Mouse (Mus musculus): ENCODE measurements at regions not wholly inside any gene's neighbourhood (a gene's known extent, or its start where the extent isn't known, plus 50 kb on each side); places are given as distances from the start of the nearest gene placed in this dataset.

GRCm38 (mm10) chr3:9884691-9885354 lies 203.1 kb upstream of the Gm9833 start:
- DNase-seq (ENCODE audit: low spot score in 2 of 2): no peak

GRCm38 (mm10) chr3:9885565-9885964 lies 202.3 kb upstream of the Gm9833 start:
- DNase-seq (ENCODE audit: low spot score in 2 of 2): peak in 1 of 2 experiments; percentile 50

- DNase-seq (ENCODE audit: low spot score in 2 of 2): no peak
These were observed 201.8 kb upstream of the Gm9833 start for GRCm38 (mm10) chr3:9886077-9886476.

GRCm38 (mm10) chr3:9886765-9887626 lies 200.9 kb upstream of the Gm9833 start:
- no peak for DNase-seq (ENCODE audit: low spot score in 2 of 2)

GRCm38 (mm10) chr3:9887627-9887994 lies 200.3 kb upstream of the Gm9833 start:
- DNase-seq (ENCODE audit: low spot score in 2 of 2): no peak

GRCm38 (mm10) chr3:9888051-9888450 lies 199.9 kb upstream of the Gm9833 start:
- no peak for DNase-seq (ENCODE audit: low spot score in 2 of 2)

GRCm38 (mm10) chr3:9892884-9893494 lies 194.9 kb upstream of the Gm9833 start:
- DNase-seq (ENCODE audit: low spot score in 2 of 2): no peak

GRCm38 (mm10) chr3:9895396-9896135 lies 192.3 kb upstream of the Gm9833 start:
- no peak for DNase-seq (ENCODE audit: low spot score in 2 of 2)

- DNase-seq (ENCODE audit: low spot score in 2 of 2): no peak
These were observed 191.6 kb upstream of the Gm9833 start for GRCm38 (mm10) chr3:9896303-9896702.

- no peak for DNase-seq (ENCODE audit: low spot score in 2 of 2)
These were observed 186.2 kb upstream of the Gm9833 start for GRCm38 (mm10) chr3:9901663-9902062.

GRCm38 (mm10) chr3:9913357-9913756 lies 174.6 kb upstream of the Gm9833 start:
- DNase-seq (ENCODE audit: low spot score in 2 of 2): no peak

GRCm38 (mm10) chr3:9916538-9917106 lies 171.3 kb upstream of the Gm9833 start:
- DNase-seq (ENCODE audit: low spot score in 2 of 2): no peak

- DNase-seq (ENCODE audit: low spot score in 2 of 2): peak in 1 of 2 experiments; percentile 32
These were observed 167.6 kb upstream of the Gm9833 start for GRCm38 (mm10) chr3:9920331-9920730.

- DNase-seq (ENCODE audit: low spot score in 2 of 2): no peak
These were observed 166.2 kb upstream of the Gm9833 start for GRCm38 (mm10) chr3:9921730-9922129.

- no peak for DNase-seq (ENCODE audit: low spot score in 2 of 2)
These were observed 165.3 kb upstream of the Gm9833 start for GRCm38 (mm10) chr3:9922541-9923046.

GRCm38 (mm10) chr3:9924630-9925029 lies 163.3 kb upstream of the Gm9833 start:
- DNase-seq (ENCODE audit: low spot score in 2 of 2): no peak

- no peak for DNase-seq (ENCODE audit: low spot score in 2 of 2)
These were observed 151.0 kb upstream of the Gm9833 start for GRCm38 (mm10) chr3:9936853-9937441.

- DNase-seq (ENCODE audit: low spot score in 2 of 2): no peak
These were observed 149.3 kb upstream of the Gm9833 start for GRCm38 (mm10) chr3:9938651-9939050.

- no peak for DNase-seq (ENCODE audit: low spot score in 2 of 2)
These were observed 145.3 kb upstream of the Gm9833 start for GRCm38 (mm10) chr3:9942631-9943030.

GRCm38 (mm10) chr3:9947357-9948065 lies 140.4 kb upstream of the Gm9833 start:
- DNase-seq (ENCODE audit: low spot score in 2 of 2): peak; percentile 46 to 70
